Mouse (Mus musculus) fat pad, adult 2 months (tissue): Measurements from ENCODE around the gene Ypel4.

Experiments used
- DNase-seq: peaks from one replicate; pipeline ENCODE4 v3.0.0-alpha.2; 2011; ENCODE audit warnings: low read depth, low spot score; ENCODE audit errors: extremely low read depth

The Ypel4 gene

GRCm38 (mm10) chr2:84733579-84734300 is at the start of gene Ypel4:
Ypel4 (plus strand) TSS chr2:84734058.
- DNase-seq, result no peak

GRCm38 (mm10) chr2:84688080-84688844 is 45.6 kb upstream of the Ypel4 start:
- DNase-seq, result no peak

- no peak for DNase-seq
Measured at GRCm38 (mm10) chr2:84690050-84690449, 43.8 kb upstream of the Ypel4 start.

- no peak for DNase-seq
Measured at GRCm38 (mm10) chr2:84695007-84695695, 38.7 kb upstream of the Ypel4 start.

GRCm38 (mm10) chr2:84703497-84703896 is 30.4 kb upstream of the Ypel4 start:
- DNase-seq, result no peak

- no peak for DNase-seq
Measured at GRCm38 (mm10) chr2:84704329-84704728, 29.5 kb upstream of the Ypel4 start.

GRCm38 (mm10) chr2:84705295-84705694 is 28.6 kb upstream of the Ypel4 start:
- no peak for DNase-seq

- no peak for DNase-seq
Measured at GRCm38 (mm10) chr2:84707523-84707922, 26.3 kb upstream of the Ypel4 start.

- no peak for DNase-seq
Measured at GRCm38 (mm10) chr2:84711898-84712297, 22.0 kb upstream of the Ypel4 start.

- DNase-seq, result no peak
Measured at GRCm38 (mm10) chr2:84714422-84714810, 19.4 kb upstream of the Ypel4 start.

GRCm38 (mm10) chr2:84714811-84715561 is 18.9 kb upstream of the Ypel4 start, which contains the start of gene Zdhhc5:
Zdhhc5 (minus strand) TSS chr2:84715180.
- peak; percentile 71 for DNase-seq

- DNase-seq, result peak; percentile 89
Measured at GRCm38 (mm10) chr2:84715562-84716361, 18.1 kb upstream of the Ypel4 start.

GRCm38 (mm10) chr2:84716423-84717355 is 17.2 kb upstream of the Ypel4 start:
- no peak for DNase-seq

- no peak for DNase-seq
Measured at GRCm38 (mm10) chr2:84717357-84717756, 16.5 kb upstream of the Ypel4 start.

- no peak for DNase-seq
Measured at GRCm38 (mm10) chr2:84720718-84721117, 13.1 kb upstream of the Ypel4 start.

- DNase-seq, result no peak
Measured at GRCm38 (mm10) chr2:84721182-84721581, 12.7 kb upstream of the Ypel4 start.

GRCm38 (mm10) chr2:84723856-84724255 is 10.0 kb upstream of the Ypel4 start:
- DNase-seq, result no peak

GRCm38 (mm10) chr2:84725770-84726169 is 8.1 kb upstream of the Ypel4 start:
- DNase-seq, result no peak

GRCm38 (mm10) chr2:84726716-84727115 is 7.1 kb upstream of the Ypel4 start:
- DNase-seq, result no peak
